Mouse (Mus musculus) heart, postnatal 0 days (tissue): Measurements from ENCODE around the gene Tnfsf11.

Experiments
- CTCF ChIP-seq: IDR thresholded peaks from 2 replicates; pipeline ENCODE4 v1.5.1; 2016; ENCODE audit warnings: antibody characterized with exemption, control low read depth, low read depth
- EP300 ChIP-seq: IDR thresholded peaks from 2 replicates; pipeline ENCODE4 v1.6.1; 2016; ENCODE audit warnings: antibody characterized with exemption, low read depth

DNA sequence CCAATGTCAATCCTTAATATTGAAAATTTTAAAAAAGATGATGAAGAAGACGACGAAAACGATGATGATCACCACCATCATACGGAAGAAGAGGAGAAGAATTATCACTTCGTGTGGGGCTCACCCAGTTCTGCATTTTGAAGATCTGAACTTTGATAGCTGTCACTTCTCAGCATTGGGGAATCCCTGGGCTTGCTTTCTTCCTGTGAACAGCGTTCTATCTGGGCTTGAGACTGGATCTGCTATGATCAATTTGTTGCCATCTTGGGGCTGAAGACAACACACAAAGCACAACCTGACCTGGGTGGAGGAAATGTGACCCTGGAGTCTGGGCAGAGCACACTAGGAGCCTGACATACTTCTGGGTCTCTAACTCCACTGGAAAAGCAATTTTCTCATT is 43.0 kb downstream of the Tnfsf11 start:
- TF ChIP-seq CTCF (no peak), EP300 (no peak)
